Mouse (Mus musculus) lung, postnatal 0 days (tissue): ENCODE data around the gene Gpr37l1.

Experiments used
- CTCF ChIP-seq: IDR thresholded peaks from 2 replicates; pipeline ENCODE4 v1.5.1; 2016; ENCODE audit warnings: antibody characterized with exemption, mild to moderate bottlenecking
- EP300 ChIP-seq: IDR thresholded peaks from 2 replicates; pipeline ENCODE4 v1.6.1; 2016; ENCODE audit warnings: antibody characterized with exemption, mild to moderate bottlenecking, control low read depth

DNA sequence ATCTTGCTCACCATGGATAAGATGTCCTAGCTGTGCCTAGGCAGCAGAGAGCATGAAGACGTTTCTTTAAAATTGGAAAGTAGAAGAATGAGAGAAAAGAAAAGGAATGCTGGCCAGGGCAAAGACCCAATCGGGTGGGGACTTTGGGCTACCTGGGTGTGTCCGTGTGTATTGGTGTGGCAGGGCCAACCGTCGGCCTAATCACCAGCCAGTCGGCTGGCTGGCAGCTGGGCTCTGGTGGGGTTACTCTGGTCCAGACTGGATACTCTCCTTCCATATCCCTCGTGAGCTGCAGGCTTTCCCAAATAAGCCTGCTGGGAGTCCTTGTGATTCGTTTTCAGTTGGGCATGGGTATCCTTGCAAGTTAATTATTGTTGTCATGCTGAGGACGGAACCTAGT, 41.2 kb upstream of the Gpr37l1 start:
- TF ChIP-seq CTCF = no peak
- no peak for TF ChIP-seq EP300
